Mouse (Mus musculus): Measurements from ENCODE around the gene Vmn1r183. TPM values are rescaled to one million over a fixed set of nuclear protein-coding genes. Genes with fewer than 3 reads are reported as not detected.

Vmn1r183 gene
- not detected in 2 replicates for polyA plus RNA-seq (2021; fragmentation: Nextera tagmentation)
- long read RNA-seq, experiment 1: 0 reads
- long read RNA-seq, experiment 2: 0 reads

DNA sequence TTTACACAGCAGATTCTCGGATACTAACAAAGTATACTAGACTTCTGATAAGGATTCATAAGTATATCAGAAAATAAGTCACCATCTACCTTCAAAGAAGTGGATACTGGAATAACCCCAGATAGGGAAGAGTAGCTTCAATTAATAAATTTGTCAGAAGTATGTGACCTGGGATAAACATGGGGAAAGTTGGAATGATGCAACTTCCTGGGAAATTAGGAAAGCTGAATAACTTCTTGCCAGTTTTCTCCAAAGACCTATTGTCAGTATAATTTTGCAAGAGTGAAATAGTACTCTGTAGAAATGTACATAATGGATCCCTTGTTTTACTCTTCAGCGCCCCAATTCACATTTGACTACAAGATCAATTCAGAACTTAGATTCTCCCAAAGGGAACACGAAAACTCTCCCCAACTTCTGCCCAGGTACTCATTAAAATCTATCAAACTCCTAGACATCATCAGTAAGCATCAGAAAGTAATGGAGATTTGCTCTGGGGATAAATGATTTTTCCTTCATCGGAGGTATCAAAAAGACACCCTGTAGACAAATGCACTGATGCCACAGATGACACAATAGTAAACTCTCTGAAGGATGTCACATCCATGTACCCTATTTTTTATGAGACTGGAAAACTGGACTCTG, at the start of gene Vmn1r183:
Vmn1r183 (plus strand) TSS at position 595 of the 645 bp plus-strand sequence.

DNA sequence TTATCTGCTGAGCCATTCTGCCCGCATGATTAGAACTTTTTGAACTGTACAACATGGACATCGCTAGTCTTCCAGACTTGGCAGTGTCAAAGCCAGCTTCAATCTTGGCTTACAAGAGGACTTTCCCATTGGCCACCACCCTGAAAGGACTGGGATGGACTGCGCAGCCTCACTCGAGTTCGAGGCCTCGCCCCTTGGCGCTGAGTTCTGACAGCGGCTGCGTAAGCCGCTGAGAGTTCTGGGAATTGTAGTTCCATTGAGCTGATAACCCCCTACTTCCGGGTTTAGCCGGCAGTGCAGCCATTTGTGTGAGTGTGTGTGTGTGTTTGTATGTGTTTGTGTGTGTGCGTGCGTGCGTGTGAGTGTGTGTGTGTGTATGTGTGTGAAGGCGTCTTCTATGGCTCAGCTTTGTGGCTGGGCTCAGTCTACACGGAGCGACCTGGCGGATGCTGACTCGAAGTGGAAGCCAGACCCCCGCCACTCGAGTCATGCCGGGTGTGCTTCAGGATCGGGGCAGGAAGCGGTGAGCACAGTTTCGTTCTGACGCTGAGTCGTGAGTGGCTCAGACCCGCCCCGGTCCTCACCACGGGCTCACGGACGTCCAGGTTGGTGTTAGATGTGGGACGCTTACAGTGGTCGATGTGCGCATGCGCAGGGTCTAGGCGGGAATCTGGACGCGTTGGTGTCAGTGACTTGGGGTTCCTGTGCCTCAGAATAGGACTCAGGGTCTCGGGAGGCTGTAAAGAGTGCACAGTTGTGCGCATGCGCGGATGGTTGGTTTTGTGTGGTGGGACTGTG, 28.8 kb downstream of the Vmn1r183 start, which contains the start of gene Zfp180:
Zfp180 (plus strand) TSS at position 291 of the 798 bp plus-strand sequence.

DNA sequence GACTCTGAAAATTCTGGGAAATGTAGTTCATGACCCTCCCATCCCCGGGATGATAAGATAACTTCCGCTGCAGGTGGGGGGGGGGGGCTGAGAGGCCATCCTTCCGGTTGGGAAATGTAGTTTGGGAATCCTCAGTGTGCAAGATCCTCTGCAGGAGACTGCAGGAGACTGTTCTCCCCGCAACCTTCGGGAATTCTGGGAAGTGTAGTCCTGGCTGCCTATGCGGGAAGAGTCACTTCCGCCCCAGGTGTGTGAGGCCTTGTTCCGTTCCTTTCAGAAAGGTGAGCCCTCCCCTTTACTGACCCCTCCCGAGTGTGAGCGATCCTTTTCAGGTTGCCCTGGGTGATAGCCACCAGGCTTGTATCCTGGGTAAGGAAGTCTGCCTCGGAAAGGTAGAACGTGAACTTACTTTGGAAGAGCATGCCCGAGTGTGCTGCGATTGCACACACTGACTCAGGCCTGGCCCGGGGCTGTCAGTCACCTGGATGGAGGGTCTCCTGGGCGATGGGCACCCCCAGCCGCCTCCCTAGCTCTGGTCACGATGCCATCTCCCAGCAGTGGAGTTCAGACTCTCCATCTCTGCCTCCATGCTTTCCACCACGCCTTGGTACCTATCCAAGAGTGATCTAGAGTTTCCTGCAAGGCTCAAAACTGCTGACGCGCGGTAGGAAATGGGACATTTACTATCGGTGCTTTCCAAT, 59.3 kb downstream of the Vmn1r183 start, which contains the start of gene Zfp112:
Zfp112 (plus strand) TSS at position 159 of the 701 bp plus-strand sequence.

Other genes starting within 250 kb of the Vmn1r183 start
- not detected in 2 replicates for gene Vmn1r175, start 242.6 kb upstream of the Vmn1r183 start, polyA plus RNA-seq (2021; fragmentation: Nextera tagmentation)
- gene Vmn1r176, start 215.9 kb upstream of the Vmn1r183 start, polyA plus RNA-seq (2021; fragmentation: Nextera tagmentation): not detected in 2 replicates
- gene Vmn1r177, start 186.8 kb upstream of the Vmn1r183 start, polyA plus RNA-seq (2021; fragmentation: Nextera tagmentation): not detected in 2 replicates
- not detected in 2 replicates for gene Vmn1r178, start 161.2 kb upstream of the Vmn1r183 start, polyA plus RNA-seq (2021; fragmentation: Nextera tagmentation)
- 0.03 TPM in 1 of 2 replicates, not detected in the other for gene Vmn1r179, start 126.3 kb upstream of the Vmn1r183 start, polyA plus RNA-seq (2021; fragmentation: Nextera tagmentation)
- not detected in 2 replicates for gene Vmn1r180, start 102.6 kb upstream of the Vmn1r183 start, polyA plus RNA-seq (2021; fragmentation: Nextera tagmentation)
- gene Vmn1r181, start 78.6 kb upstream of the Vmn1r183 start, polyA plus RNA-seq (2021; fragmentation: Nextera tagmentation): not detected in 2 replicates
- not detected in 2 replicates for gene V1rd19, start 51.6 kb upstream of the Vmn1r183 start, polyA plus RNA-seq (2021; fragmentation: Nextera tagmentation)
- 24.4 and 27.1 TPM in 2 replicates for gene Zfp180, start 28.7 kb downstream of the Vmn1r183 start, polyA plus RNA-seq (2021; fragmentation: Nextera tagmentation)
- gene Zfp112, start 59.1 kb downstream of the Vmn1r183 start, polyA plus RNA-seq (2021; fragmentation: Nextera tagmentation): 2.7 and 3.6 TPM in 2 replicates
- 12.2 and 13.5 TPM in 2 replicates for gene Zfp235, start 80.9 kb downstream of the Vmn1r183 start, polyA plus RNA-seq (2021; fragmentation: Nextera tagmentation)
- 0.93 and 0.98 TPM in 2 replicates for gene Zfp114, start 121.8 kb downstream of the Vmn1r183 start, polyA plus RNA-seq (2021; fragmentation: Nextera tagmentation)
- gene Zfp111, start 158.2 kb downstream of the Vmn1r183 start, polyA plus RNA-seq (2021; fragmentation: Nextera tagmentation): 1.6 TPM in 2 replicates
- 4.4 and 4.6 TPM in 2 replicates for gene Zfp109, start 184.3 kb downstream of the Vmn1r183 start, polyA plus RNA-seq (2021; fragmentation: Nextera tagmentation)
- gene Zfp108, start 201.5 kb downstream of the Vmn1r183 start, polyA plus RNA-seq (2021; fragmentation: Nextera tagmentation): 2.8 and 3.1 TPM in 2 replicates
- 6.1 and 7.0 TPM in 2 replicates for gene Zfp93, start 217.2 kb downstream of the Vmn1r183 start, polyA plus RNA-seq (2021; fragmentation: Nextera tagmentation)
- gene Zfp61, start 248.0 kb downstream of the Vmn1r183 start, polyA plus RNA-seq (2021; fragmentation: Nextera tagmentation): 10.9 and 15.1 TPM in 2 replicates